Mouse (Mus musculus): ENCODE data around the gene Nop16.

The Nop16 gene

GRCm38 (mm10) chr13:54564232-54565200 lies 25.4 kb downstream of the Nop16 start:
- no peak for DNase-seq (ENCODE audit: extremely low spot score, low spot score)

GRCm38 (mm10) chr13:54562562-54562961 lies 27.3 kb downstream of the Nop16 start:
- DNase-seq (ENCODE audit: extremely low spot score, low spot score): no peak

DNA sequence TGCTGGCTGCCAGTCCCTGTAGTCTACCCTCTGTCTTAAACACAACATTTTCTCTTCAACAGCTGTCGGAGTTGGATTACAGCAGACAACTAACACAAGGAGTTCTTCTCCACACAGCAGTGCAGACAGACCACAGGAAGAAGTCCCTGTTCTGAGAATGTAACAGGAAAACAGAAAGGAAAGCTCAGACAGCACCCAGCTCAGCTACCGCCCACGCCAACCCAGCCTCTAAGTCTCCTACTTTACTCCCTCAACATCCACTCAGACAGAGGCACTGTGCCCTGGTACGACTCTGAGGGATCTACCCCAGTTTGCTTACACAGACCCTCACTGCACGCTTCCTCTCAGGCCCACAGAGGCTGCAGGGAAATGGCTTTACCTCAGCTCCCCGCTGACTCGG lies 29.3 kb downstream of the Nop16 start:
- no peak for DNase-seq (ENCODE audit: extremely low spot score, low spot score)

DNA sequence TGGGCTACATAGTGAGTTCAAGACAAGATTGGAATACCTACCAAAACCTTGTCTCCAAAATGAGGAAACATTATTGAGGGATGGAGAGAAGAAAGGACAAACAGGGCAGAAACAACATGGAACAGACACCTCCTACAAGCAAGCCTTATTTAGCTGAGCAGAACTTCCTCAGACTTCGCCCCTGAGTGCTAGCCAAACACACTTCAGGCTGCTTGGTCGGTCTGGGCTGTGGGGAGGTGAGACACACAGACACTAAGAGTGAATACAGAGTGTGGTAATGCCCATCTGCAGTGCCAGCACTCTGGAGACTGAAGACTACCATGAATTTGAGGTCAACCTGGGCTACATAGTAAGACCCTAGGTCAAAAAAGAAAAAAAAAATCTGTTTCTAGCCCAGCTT lies 30.2 kb downstream of the Nop16 start:
- no peak for DNase-seq (ENCODE audit: extremely low spot score, low spot score)

DNA sequence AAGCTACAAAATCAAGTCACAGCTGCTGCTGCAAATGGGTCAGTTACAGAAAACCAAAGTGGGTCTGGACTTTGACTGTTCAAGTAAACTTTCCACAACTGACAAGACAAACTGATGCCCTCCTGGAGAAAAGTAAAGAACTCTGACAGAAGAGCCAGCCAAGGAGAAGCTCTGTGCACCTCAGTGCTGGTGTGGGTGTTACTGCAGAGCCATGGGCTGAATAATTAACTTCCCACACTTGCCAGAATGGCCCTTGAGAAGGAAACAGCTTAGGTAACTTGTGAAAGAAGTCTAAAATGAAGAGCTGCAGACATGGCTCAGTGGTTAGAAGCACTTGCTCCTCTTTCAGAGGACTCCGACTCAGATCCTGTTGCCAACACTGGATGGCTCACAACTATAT lies 32.2 kb downstream of the Nop16 start:
- DNase-seq (ENCODE audit: extremely low spot score, low spot score): no peak

DNA sequence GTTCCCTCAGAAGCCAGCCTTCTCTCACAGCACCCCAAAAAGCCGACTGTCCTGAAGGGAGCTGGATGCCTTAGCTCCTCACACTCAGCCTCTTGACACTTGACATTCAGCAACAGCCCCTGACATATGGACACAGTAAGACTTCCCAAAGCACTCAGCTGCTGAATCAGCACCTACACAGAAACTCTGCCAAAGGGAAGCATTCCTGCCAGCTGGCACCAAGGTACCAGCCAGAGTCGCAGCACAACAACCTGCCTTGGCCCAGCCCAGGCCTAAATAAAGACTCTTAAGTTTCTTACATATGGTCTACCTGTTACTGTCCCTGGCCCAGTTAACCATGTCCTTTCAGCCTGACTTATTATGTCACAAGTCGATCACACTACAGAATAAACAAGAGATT lies 33.1 kb downstream of the Nop16 start:
- no peak for DNase-seq (ENCODE audit: extremely low spot score, low spot score)

DNA sequence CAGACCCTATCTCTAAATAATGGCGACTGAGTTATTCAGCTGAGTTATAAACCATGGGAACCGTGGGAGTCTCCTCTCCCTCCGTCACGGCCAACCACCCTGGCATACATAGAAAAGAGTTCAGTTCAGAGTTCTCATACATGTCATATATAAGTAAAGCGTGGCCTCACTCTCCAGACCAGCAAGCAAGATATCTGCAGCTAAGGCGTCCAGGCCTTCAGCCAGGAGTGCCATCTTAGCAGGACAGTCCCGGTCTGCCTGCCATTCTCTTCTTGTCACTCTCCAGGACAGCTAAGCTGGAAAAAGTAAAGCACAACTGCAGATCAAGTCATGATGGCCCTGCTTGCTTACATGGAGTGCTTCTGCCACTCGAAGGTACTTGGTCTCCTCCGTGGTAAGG lies 33.7 kb downstream of the Nop16 start:
- DNase-seq (ENCODE audit: extremely low spot score, low spot score): no peak

DNA sequence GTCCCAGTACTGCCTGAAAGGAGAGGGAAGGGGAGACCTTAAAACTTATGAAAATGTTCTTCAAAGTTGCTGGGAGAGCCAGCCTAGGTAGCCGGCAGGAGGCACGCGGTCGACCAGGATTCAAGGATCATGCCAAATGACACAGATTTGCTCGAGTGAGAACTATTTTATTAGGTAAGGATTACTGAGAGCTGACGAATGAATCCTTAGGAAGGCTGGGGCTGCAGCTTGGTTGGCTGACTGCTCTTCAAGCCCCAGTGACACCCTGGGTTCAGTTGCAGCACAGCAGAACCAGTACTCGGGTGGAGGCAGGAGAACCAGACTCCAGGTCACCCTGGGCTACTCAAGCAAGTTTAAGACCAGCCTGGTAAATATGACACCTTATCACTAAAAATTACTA lies 41.9 kb downstream of the Nop16 start:
- no peak for DNase-seq (ENCODE audit: extremely low spot score, low spot score)

All from neural tube, embryonic 10.5 days (tissue).